Mouse (Mus musculus): ENCODE data around the gene Tmem263.

- no peak for TF ChIP-seq CTCF (IDR thresholded peaks at IDR 0.05; ENCODE audit: insufficient read depth, low read depth, low read length)
- TF ChIP-seq POLR2A (IDR thresholded peaks at IDR 0.05; ENCODE audit: insufficient read depth, low read depth, low read length) = peak; percentile 77
Measured at GRCm38 (mm10) chr10:85102247-85103084, at the start of gene Tmem263, which contains the start of gene Fhl4.

All from olfactory bulb, adult 2 months (tissue).